8 mouse cellular contexts compared by ENCODE assay signal in genomic region chr3:152166099-152166423, GRCm38 (mm10). TPM values are rescaled to one million over a fixed set of nuclear protein-coding genes. Genes with fewer than 3 reads are reported as not detected.
DNase-seq lines count a peak whose midpoint lies in the region; ATAC-seq lines count a peak whose summit lies in the region.

TSS of gene Gipc2 (minus strand) at chr3:152166230.

- H3K9me3 ChIP-seq in heart, embryonic 14.5 days (ENCODE audit: control insufficient read depth, low read length): no peaks in the 10 kb centered on the region
- no peaks in the 10 kb centered on the region for H3K9me3 ChIP-seq in forebrain, embryonic 16.5 days (ENCODE audit: control insufficient read depth, low read length)
- H3K9me3 ChIP-seq in liver, embryonic 15.5 days (replicated peaks): no peaks in the 10 kb centered on the region

- no peaks in the 10 kb centered on the region for H3K27me3 ChIP-seq in heart, embryonic 14.5 days (ENCODE audit: control insufficient read depth, insufficient read depth, low read length)
- H3K27me3 ChIP-seq in forebrain, embryonic 16.5 days (replicated peaks; ENCODE audit: control insufficient read depth, insufficient read depth, low read length): peaks cover 4% of the 10 kb centered on the region; the same call in 1 of the 2 replicates
- H3K27me3 ChIP-seq in liver, embryonic 15.5 days: peaks cover 67% of the 10 kb centered on the region

- H3K9ac ChIP-seq in heart, embryonic 14.5 days (ENCODE audit: low read length): peak within 1 kb of the TSS; percentile 77
- H3K9ac ChIP-seq in forebrain, embryonic 16.5 days (replicated peaks; ENCODE audit: low read depth, low read length): peak within 1 kb of the TSS; percentile 65
- H3K9ac ChIP-seq in liver, embryonic 15.5 days: peak within 1 kb of the TSS; percentile 37

- no peak for ATAC-seq in heart, embryonic 14.5 days (ENCODE audit: insufficient number of reproducible peaks, insufficient read depth, low FRiP score, low read depth)
- ATAC-seq in forebrain, embryonic 16.5 days: no peak
- ATAC-seq in liver, embryonic 15.5 days (ENCODE audit: insufficient read depth): peak; percentile 10; the same call in 1 of the 2 replicates

- H3K36me3 ChIP-seq in heart, embryonic 14.5 days (ENCODE audit: control insufficient read depth, insufficient read depth, low read length): no peaks in the 10 kb centered on the region
- no peaks in the 10 kb centered on the region for H3K36me3 ChIP-seq in forebrain, embryonic 16.5 days (ENCODE audit: control insufficient read depth, insufficient read depth)
- no peaks in the 10 kb centered on the region for H3K36me3 ChIP-seq in liver, embryonic 15.5 days (replicated peaks)

- no peak for DNase-seq in heart, adult 9 months (ENCODE audit: low spot score in 2 of 2)
- peak; percentile 72 for DNase-seq in R1 (ENCODE audit: low read depth, low spot score)
- DNase-seq in T-cell, adult 2 months (ENCODE audit: low spot score): no peak
- no peak for DNase-seq in urinary bladder, postnatal 10 days (ENCODE audit: low spot score)
- DNase-seq in retina, postnatal 1 day: no peak

- 16% methylated on average over 10 of the region's 10 CpGs for WGBS in heart, embryonic 14.5 days
- 4% methylated on average over 10 of the region's 10 CpGs for WGBS in forebrain, embryonic 16.5 days
- 8% methylated on average over 10 of the region's 10 CpGs for WGBS in liver, embryonic 15.5 days (ENCODE audit: insufficient replicate concordance)

- H3K27ac ChIP-seq in heart, embryonic 14.5 days (replicated peaks in 1 of 2; ENCODE audit: control insufficient read depth in 1 of 2, insufficient read depth in 1 of 2, low read depth in 2 of 2, low read length in 2 of 2): peak within 1 kb of the TSS in 1 of 2 experiments; percentile 48; a peak in 2 of 4 replicates
- 0 out of 2 replicates have a peak within 1 kb of the TSS, but pooled peaks have one; percentile 10 for H3K27ac ChIP-seq in forebrain, embryonic 16.5 days (ENCODE audit: low read length)
- peak within 1 kb of the TSS; percentile 51 for H3K27ac ChIP-seq in liver, embryonic 15.5 days (replicated peaks)

- H3K4me2 ChIP-seq in heart, embryonic 14.5 days (ENCODE audit: low read length): peak within 1 kb of the TSS; percentile 92
- H3K4me2 ChIP-seq in forebrain, embryonic 16.5 days (ENCODE audit: low read length): peak within 1 kb of the TSS; percentile 96
- H3K4me2 ChIP-seq in liver, embryonic 15.5 days: peak within 1 kb of the TSS; percentile 59

- H3K4me1 ChIP-seq in heart, embryonic 14.5 days (ENCODE audit: control insufficient read depth in 2 of 2, insufficient read depth in 2 of 2, low read length in 2 of 2): peaks cover 8 to 33% of the 10 kb centered on the region in 2 experiments
- peaks cover 23% of the 10 kb centered on the region for H3K4me1 ChIP-seq in forebrain, embryonic 16.5 days (replicated peaks; ENCODE audit: control insufficient read depth, insufficient read depth, low read length)
- peaks cover 25% of the 10 kb centered on the region for H3K4me1 ChIP-seq in liver, embryonic 15.5 days (replicated peaks)

- peak within 1 kb of the TSS; percentile 58 to 60 for H3K4me3 ChIP-seq in heart, embryonic 14.5 days (ENCODE audit: control insufficient read depth in 1 of 2, insufficient read depth in 1 of 2, low read depth in 1 of 2, low read length in 2 of 2)
- H3K4me3 ChIP-seq in forebrain, embryonic 16.5 days (replicated peaks; ENCODE audit: low read length): peak within 1 kb of the TSS; percentile 59
- H3K4me3 ChIP-seq in liver, embryonic 15.5 days (replicated peaks): peak within 1 kb of the TSS; percentile 57

RNA-seq across cellular contexts. Expression of gene Gipc2, which starts in this region (rescaled TPM):
- polyA plus RNA-seq in heart, embryonic 14.5 days (2014; fragmentation: Nextera tagmentation; extraction: Ambion mirVana): 2.9 and 4.1 TPM in 2 replicates
- 4.0 and 4.1 TPM in 2 replicates for polyA plus RNA-seq in forebrain, embryonic 16.5 days (2015; fragmentation: Nextera tagmentation; extraction: Ambion mirVana)
- 19.3 and 20.0 TPM in 2 replicates for polyA plus RNA-seq in liver, embryonic 15.5 days (2015; fragmentation: Nextera tagmentation; extraction: Ambion mirVana)
